Mouse (Mus musculus): Measurements from ENCODE around the gene Vmn1r235. TPM values are rescaled to one million over a fixed set of nuclear protein-coding genes. Genes with fewer than 3 reads are reported as not detected.

Gene Vmn1r235
- polyA plus RNA-seq, 1 experiment from 2014 or later = not detected

Small RNA genes within 50 kb of the gene (microRNA-seq; reads per million reads assigned to microRNA genes)
- gene Gm26384 = not detected

Other genes starting within 250 kb of the Vmn1r235 start
- 12.4 and 14.4 TPM in 2 replicates for gene Zfp160, start 247.5 kb upstream of the Vmn1r235 start, polyA plus RNA-seq (2015; fragmentation: Nextera tagmentation; extraction: Ambion mirVana)
- not detected in 2 replicates for gene Vmn1r234, start 30.3 kb upstream of the Vmn1r235 start, polyA plus RNA-seq (2015; fragmentation: Nextera tagmentation; extraction: Ambion mirVana)
- gene Vmn1r236, start 26.5 kb downstream of the Vmn1r235 start, polyA plus RNA-seq (2015; fragmentation: Nextera tagmentation; extraction: Ambion mirVana) = not detected in 2 replicates
- not detected in 2 replicates for gene Vmn1r237, start 55.5 kb downstream of the Vmn1r235 start, polyA plus RNA-seq (2015; fragmentation: Nextera tagmentation; extraction: Ambion mirVana)
- gene Zfp677, start 127.3 kb downstream of the Vmn1r235 start, polyA plus RNA-seq (2015; fragmentation: Nextera tagmentation; extraction: Ambion mirVana) = 2.7 and 2.9 TPM in 2 replicates
- 6.9 and 8.8 TPM in 2 replicates for gene Zfp54, start 166.8 kb downstream of the Vmn1r235 start, polyA plus RNA-seq (2015; fragmentation: Nextera tagmentation; extraction: Ambion mirVana)
- 15.0 and 17.1 TPM in 2 replicates for gene Zfp51, start 194.0 kb downstream of the Vmn1r235 start, polyA plus RNA-seq (2015; fragmentation: Nextera tagmentation; extraction: Ambion mirVana)
- 12.0 and 12.5 TPM in 2 replicates for gene Zfp53, start 232.6 kb downstream of the Vmn1r235 start, polyA plus RNA-seq (2015; fragmentation: Nextera tagmentation; extraction: Ambion mirVana)